Mouse (Mus musculus): ENCODE measurements around the gene Pkn2.

DNA sequence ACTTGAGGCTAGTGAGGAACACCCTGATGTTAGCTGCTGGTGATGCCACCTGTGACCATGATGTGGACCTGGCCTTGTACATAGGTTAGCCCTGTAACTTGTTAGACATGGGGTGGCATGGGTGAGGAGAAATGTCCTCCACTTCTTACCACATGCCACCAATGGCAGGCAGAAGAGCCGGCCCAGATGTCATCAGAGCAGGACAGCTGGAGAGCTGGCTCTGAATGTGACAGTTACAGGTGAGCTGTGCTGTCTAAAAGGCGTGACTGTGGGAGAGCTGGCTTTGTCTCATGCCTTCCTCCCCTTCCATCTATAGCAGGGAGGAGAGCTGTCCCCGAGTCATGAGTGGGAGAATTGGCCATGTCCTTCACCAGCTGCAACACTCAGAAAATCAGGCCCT lies 86.2 kb downstream of the Pkn2 start:
- TF ChIP-seq CTCF (IDR thresholded peaks at IDR 0.05; ENCODE audit: extremely low read depth, insufficient read depth, insufficient read length, insufficient replicate concordance) (no peak), POLR2A (IDR thresholded peaks at IDR 0.05; ENCODE audit: low read depth, low read length) (no peak)

Data from spleen, adult 2 months (tissue).